Mouse (Mus musculus) limb, embryonic 14.5 days (tissue): ENCODE measurements at regions not wholly inside any gene's neighbourhood (a gene's known extent, or its start where the extent isn't known, plus 50 kb on each side); places are given as distances from the start of the nearest gene placed in this dataset.
A peak's percentile ranks its signal among the peaks of the same experiment; 100 is the strongest.

ENCODE experiments used
- ATAC-seq: fragments of 200-750 bp; cut with Nextera tagmentation; 2 replicates; pipeline ENCODE4 v1.8.0; 2017; ENCODE audit warnings: low read depth, moderate number of reproducible peaks, moderate TSS enrichment; ENCODE audit not compliant: low FRiP score
- DNase-seq: peaks from one replicate; pipeline ENCODE4 v3.0.0-alpha.2; 2015; ENCODE audit warnings: low spot score
- H3K27ac ChIP-seq: fragments of 300-500 bp; sonication (generic); replicated peaks from 2 replicates; pipeline ENCODE4 v1.5.1; 2014; ENCODE audit warnings: low read depth, mild to moderate bottlenecking, low read length, moderate library complexity, mixed read lengths
- H3K27me3 ChIP-seq: fragments of 300-500 bp; sonication (generic); 2 replicates; pipeline ENCODE4 v1.6.1; 2014; ENCODE audit warnings: low read length, mixed read lengths; ENCODE audit not compliant: control insufficient read depth, insufficient read depth
- H3K36me3 ChIP-seq: fragments of 300-500 bp; sonication (generic); 2 replicates; pipeline ENCODE4 v1.6.1; 2014; ENCODE audit warnings: mild to moderate bottlenecking, low read length, moderate library complexity, mixed read lengths; ENCODE audit not compliant: control insufficient read depth, insufficient read depth
- H3K4me1 ChIP-seq: fragments of 300-500 bp; sonication (generic); 2 replicates; pipeline ENCODE4 v1.6.1; 2014; ENCODE audit warnings: antibody characterized with exemption, low read length, mixed read lengths; ENCODE audit not compliant: control insufficient read depth, insufficient read depth
- H3K4me2 ChIP-seq: fragments of 300-500 bp; sonication (generic); replicated peaks from 2 replicates; pipeline ENCODE4 v1.6.1; 2014; ENCODE audit warnings: low read depth, mild to moderate bottlenecking, low read length, moderate library complexity; ENCODE audit not compliant: severe bottlenecking
- H3K4me3 ChIP-seq: fragments of 300-500 bp; sonication (generic); replicated peaks from 2 replicates; pipeline ENCODE4 v1.5.1; 2014; ENCODE audit warnings: low read length
- H3K9ac ChIP-seq: fragments of 300-500 bp; sonication (generic); 2 replicates; pipeline ENCODE4 v1.6.1; 2014; ENCODE audit warnings: mild to moderate bottlenecking, low read depth, low read length, moderate library complexity; ENCODE audit not compliant: severe bottlenecking
- H3K9me3 ChIP-seq: fragments of 300-500 bp; sonication (generic); 2 replicates; pipeline ENCODE4 v1.6.1; 2016; ENCODE audit warnings: low read length; ENCODE audit not compliant: control insufficient read depth
- POLR2A ChIP-seq: fragments of 200-500 bp; IDR thresholded peaks from 2 replicates; pipeline ENCODE4 v1.8.0; 2012; ENCODE audit warnings: inconsistent platforms, mild to moderate bottlenecking, moderate library complexity, borderline replicate concordance; ENCODE audit not compliant: insufficient read depth, insufficient read length; ENCODE audit errors: extremely low read depth
- WGBS: fragments of 180-500 bp; shearing (Covaris S2); extraction: QIAGEN DNeasy Blood & Tissue Kit; methylation state at CpG from one replicate; pipeline ENCODE4 v1.1.7; 2014; 5-methylcytosine and 5-hydroxymethylcytosine counted together

GRCm38 (mm10) chr7:73186501-73186900 lies 188.8 kb upstream of the Rgma start:
- Histone ChIP-seq H3K4me3 (no peak overlapping the region), H3K27me3 (no peaks in the 10 kb centered on the region), H3K27ac (no peak overlapping the region), H3K4me2 (no peak overlapping the region), H3K9ac (no peak overlapping the region), H3K36me3 (no peaks in the 10 kb centered on the region), H3K4me1 (no peaks in the 10 kb centered on the region), H3K9me3 (no peaks in the 10 kb centered on the region)
- TF ChIP-seq POLR2A, result no peak
- 82% methylated on average over 3 of the region's 3 CpGs for WGBS
- ATAC-seq (no peak), DNase-seq (no peak)

- H3K36me3 ChIP-seq, result no peaks in the 10 kb centered on the region
- TF ChIP-seq POLR2A, result no peak
- DNase-seq (no peak), ATAC-seq (no peak)
- WGBS, result 62% methylated on average over 12 of the region's 12 CpGs
- H3K4me1 ChIP-seq, result no peaks in the 10 kb centered on the region; the same call in 1 of the 2 replicates
- no peak overlapping the region for H3K9ac ChIP-seq
- no peaks in the 10 kb centered on the region for H3K9me3 ChIP-seq
- H3K27me3 ChIP-seq, result no peaks in the 10 kb centered on the region
- no peak overlapping the region for H3K27ac ChIP-seq
- H3K4me2 ChIP-seq, result no peak overlapping the region
- no peak overlapping the region for H3K4me3 ChIP-seq
These were observed 183.7 kb upstream of the Rgma start for GRCm38 (mm10) chr7:73191388-73192278.

DNA sequence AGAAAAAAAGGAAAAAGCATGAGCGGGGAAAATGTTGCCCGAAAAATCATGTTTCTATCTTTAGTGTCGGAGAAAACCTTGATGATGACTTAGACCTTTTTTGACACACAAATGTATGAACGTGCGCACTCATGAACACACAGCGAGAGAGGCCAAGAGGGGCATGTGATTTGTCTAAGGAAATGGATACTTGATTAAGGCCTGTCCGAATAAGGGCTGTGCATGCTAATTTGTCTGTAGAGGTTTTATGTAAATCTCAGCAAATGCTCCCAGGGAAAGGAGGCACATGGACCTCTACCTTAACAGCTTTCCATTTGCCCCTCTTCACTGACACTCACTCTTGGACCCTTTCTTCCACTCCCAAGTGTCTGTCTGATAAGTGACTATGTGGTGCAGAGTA lies 182.5 kb upstream of the Rgma start:
- no peak overlapping the region for H3K27ac ChIP-seq
- ATAC-seq (no peak), DNase-seq (no peak)
- H3K4me3 ChIP-seq, result no peak overlapping the region
- no peaks in the 10 kb centered on the region for H3K36me3 ChIP-seq
- WGBS, result 90% methylated on average over 7 of the region's 7 CpGs
- peaks cover 10% of the 10 kb centered on the region for H3K4me1 ChIP-seq
- H3K9me3 ChIP-seq, result no peaks in the 10 kb centered on the region
- H3K27me3 ChIP-seq, result no peaks in the 10 kb centered on the region
- H3K4me2 ChIP-seq, result no peak overlapping the region
- TF ChIP-seq POLR2A, result no peak
- H3K9ac ChIP-seq, result no peak overlapping the region

GRCm38 (mm10) chr7:73195306-73195705 lies 180.0 kb upstream of the Rgma start:
- Histone ChIP-seq H3K4me2 (no peak overlapping the region), H3K27ac (no peak overlapping the region), H3K4me1 (peaks cover 10% of the 10 kb centered on the region), H3K4me3 (no peak overlapping the region), H3K36me3 (no peaks in the 10 kb centered on the region), H3K9ac (no peak overlapping the region), H3K27me3 (no peaks in the 10 kb centered on the region), H3K9me3 (no peaks in the 10 kb centered on the region)
- DNase-seq (no peak), ATAC-seq (no peak)
- no peak for TF ChIP-seq POLR2A
- WGBS, result 80% methylated on average over 4 of the region's 4 CpGs

GRCm38 (mm10) chr7:73196851-73197531 lies 178.3 kb upstream of the Rgma start:
- H3K27ac ChIP-seq, result no peak overlapping the region
- ATAC-seq, result no peak
- TF ChIP-seq POLR2A, result no peak
- H3K4me3 ChIP-seq, result no peak overlapping the region
- no peaks in the 10 kb centered on the region for H3K9me3 ChIP-seq
- H3K36me3 ChIP-seq, result no peaks in the 10 kb centered on the region
- no peak overlapping the region for H3K9ac ChIP-seq
- DNase-seq, result peak; percentile 7
- WGBS, result 54% methylated on average over 12 of the region's 12 CpGs
- H3K4me1 ChIP-seq, result peaks cover 10% of the 10 kb centered on the region
- H3K4me2 ChIP-seq, result no peak overlapping the region
- H3K27me3 ChIP-seq, result no peaks in the 10 kb centered on the region
